Mouse (Mus musculus) small intestine, adult 2 months (tissue): ENCODE data around the gene Klf13.

ENCODE experiments used
- CTCF ChIP-seq: fragments of 200-500 bp; IDR thresholded peaks from 2 replicates; pipeline ENCODE4 v1.5.1; 2012; ENCODE audit warnings: low read depth, mild to moderate bottlenecking, control low read depth, inconsistent platforms, low read length, moderate library complexity, mixed read lengths; ENCODE audit not compliant: insufficient replicate concordance, insufficient read length; ENCODE audit errors: extremely low read depth
- POLR2A ChIP-seq: fragments of 200-500 bp; IDR thresholded peaks from 2 replicates; pipeline ENCODE4 v1.6.1; 2012; ENCODE audit warnings: low read depth, mild to moderate bottlenecking, control low read depth, inconsistent platforms, low read length, moderate library complexity

- TF ChIP-seq POLR2A: no peak
- no peak for TF ChIP-seq CTCF
These were observed 30.8 kb downstream of the Klf13 start for GRCm38 (mm10) chr7:63907778-63908495.
